Mouse (Mus musculus) bone marrow, adult 2 months (tissue): ENCODE data around the gene Atat1.

ENCODE experiments used
- CTCF ChIP-seq: fragments of 200-500 bp; IDR thresholded peaks from 2 replicates; pipeline ENCODE4 v1.5.1; 2011; ENCODE audit warnings: low read length, control low read depth; ENCODE audit not compliant: control insufficient read depth, insufficient read depth
- POLR2A ChIP-seq: fragments of 200-500 bp; IDR thresholded peaks from 2 replicates; pipeline ENCODE4 v1.6.1; 2011; ENCODE audit warnings: low read depth, mild to moderate bottlenecking, control low read depth, low read length, borderline replicate concordance; ENCODE audit not compliant: control insufficient read depth

GRCm38 (mm10) chr17:35874721-35875120, 35.2 kb downstream of the Atat1 start:
- TF ChIP-seq POLR2A, result no peak
- no peak for TF ChIP-seq CTCF
